14 mouse cellular contexts compared by ENCODE assay signal in genomic region chr12:105899294-105899909, GRCm38 (mm10).
DNase-seq lines count a peak whose midpoint lies in the region; ATAC-seq and TF ChIP-seq lines count a peak whose summit lies in the region.
"Had no signal": no experiment of that assay in that cellular context is flagged by ENCODE, and none has a peak within 500 bp of the region (broad histone marks: within the 10 kb centered on the region; RNA-seq: fewer than 3 reads in every experiment).

No protein-coding gene starts in this region.

- peak overlapping the region; percentile 96 for H3K27ac ChIP-seq in forebrain, embryonic 12.5 days
- H3K27ac ChIP-seq in hindbrain, embryonic 14.5 days, result peak overlapping the region; percentile 34
- H3K27ac ChIP-seq in neural tube, embryonic 12.5 days, result peak overlapping the region; percentile 28; the same call in 1 of the 2 replicates
- no peak overlapping the region for H3K27ac ChIP-seq in stomach, postnatal 0 days (replicated peaks)
- H3K27ac ChIP-seq: embryonic facial prominence, embryonic 15.5 days; kidney, postnatal 0 days; liver, embryonic 14.5 days had no signal

- peak; percentile 74 for ATAC-seq in forebrain, embryonic 12.5 days (ENCODE audit: low FRiP score)
- peak; percentile 58 for ATAC-seq in hindbrain, embryonic 14.5 days (ENCODE audit: low FRiP score)
- peak; percentile 71 for ATAC-seq in neural tube, embryonic 12.5 days (ENCODE audit: low FRiP score, low read depth)
- no peak for ATAC-seq in stomach, postnatal 0 days (ENCODE audit: low FRiP score, low TSS enrichment)
- no peak for ATAC-seq in megakaryocyte, adult 5-6 weeks (ENCODE audit: poor library complexity, severe bottlenecking)

- no peak for TF ChIP-seq EP300 in stomach, postnatal 0 days (optimal IDR thresholded peaks at IDR 0.05)

- no peak overlapping the region for H3K9ac ChIP-seq in forebrain, embryonic 12.5 days
- no peak overlapping the region for H3K9ac ChIP-seq in hindbrain, embryonic 14.5 days
- no peak overlapping the region for H3K9ac ChIP-seq in neural tube, embryonic 12.5 days
- no peak overlapping the region for H3K9ac ChIP-seq in stomach, postnatal 0 days (ENCODE audit: low read length)
- H3K9ac ChIP-seq: embryonic facial prominence, embryonic 15.5 days; liver, embryonic 14.5 days had no signal

- TF ChIP-seq CTCF in stomach, postnatal 0 days (IDR thresholded peaks at IDR 0.05; ENCODE audit: low read depth), result no peak

- peaks cover 21% of the 10 kb centered on the region for H3K4me1 ChIP-seq in forebrain, embryonic 12.5 days
- H3K4me1 ChIP-seq in hindbrain, embryonic 14.5 days (replicated peaks; ENCODE audit: control insufficient read depth, insufficient read depth, low read length), result peaks cover 6% of the 10 kb centered on the region; the same call in 1 of the 2 replicates
- peaks cover 15% of the 10 kb centered on the region; the same call in 1 of the 2 replicates for H3K4me1 ChIP-seq in neural tube, embryonic 12.5 days
- no peaks in the 10 kb centered on the region for H3K4me1 ChIP-seq in stomach, postnatal 0 days (replicated peaks; ENCODE audit: control insufficient read depth, insufficient read depth)
- H3K4me1 ChIP-seq: embryonic facial prominence, embryonic 15.5 days had no signal

- peak; percentile 14 for DNase-seq in kidney, adult 9 months
- no peak for DNase-seq in kidney, postnatal 10 days
- DNase-seq in hindbrain, embryonic 14.5 days (ENCODE audit: low spot score), result no peak
- no peak for DNase-seq in stomach, postnatal 0 days (ENCODE audit: low spot score)
- no peak for DNase-seq in cerebellum, adult 11 months
- DNase-seq: adrenal gland, postnatal 36 days; cerebellum, postnatal 25 days; thymus, postnatal 4 days had no signal

- 41% methylated on average over 9 of the region's 9 CpGs for WGBS in forebrain, embryonic 12.5 days
- 43% methylated on average over 9 of the region's 9 CpGs for WGBS in hindbrain, embryonic 14.5 days
- WGBS in neural tube, embryonic 12.5 days, result 55% methylated on average over 9 of the region's 9 CpGs
- WGBS in stomach, postnatal 0 days, result 68% methylated on average over 9 of the region's 9 CpGs

- no peaks in the 10 kb centered on the region for H3K36me3 ChIP-seq in forebrain, embryonic 12.5 days (replicated peaks)
- H3K36me3 ChIP-seq in hindbrain, embryonic 14.5 days (replicated peaks; ENCODE audit: control insufficient read depth, insufficient read depth), result no peaks in the 10 kb centered on the region
- no peaks in the 10 kb centered on the region for H3K36me3 ChIP-seq in neural tube, embryonic 12.5 days
- no peaks in the 10 kb centered on the region for H3K36me3 ChIP-seq in stomach, postnatal 0 days (ENCODE audit: control insufficient read depth, insufficient read depth, low read length)
- H3K36me3 ChIP-seq: embryonic facial prominence, embryonic 15.5 days had no signal

- H3K4me2 ChIP-seq in forebrain, embryonic 12.5 days, result peak overlapping the region; percentile 33
- H3K4me2 ChIP-seq in hindbrain, embryonic 14.5 days (replicated peaks), result peak overlapping the region; percentile 0; the same call in 1 of the 2 replicates
- no peak overlapping the region for H3K4me2 ChIP-seq in neural tube, embryonic 12.5 days (replicated peaks)
- no peak overlapping the region for H3K4me2 ChIP-seq in stomach, postnatal 0 days (replicated peaks; ENCODE audit: low read depth)
- H3K4me2 ChIP-seq: embryonic facial prominence, embryonic 15.5 days had no signal

- H3K27me3 ChIP-seq in forebrain, embryonic 12.5 days, result no peaks in the 10 kb centered on the region
- H3K27me3 ChIP-seq in hindbrain, embryonic 14.5 days (ENCODE audit: control insufficient read depth, insufficient read depth, low read length), result no peaks in the 10 kb centered on the region
- no peaks in the 10 kb centered on the region for H3K27me3 ChIP-seq in neural tube, embryonic 12.5 days (replicated peaks)
- H3K27me3 ChIP-seq in stomach, postnatal 0 days (ENCODE audit: control insufficient read depth, insufficient read depth, low read length), result no peaks in the 10 kb centered on the region
- H3K27me3 ChIP-seq: embryonic facial prominence, embryonic 15.5 days had no signal

- H3K4me3 ChIP-seq in forebrain, embryonic 12.5 days (replicated peaks), result no peak overlapping the region
- no peak overlapping the region for H3K4me3 ChIP-seq in hindbrain, embryonic 14.5 days (replicated peaks; ENCODE audit: low read length)
- H3K4me3 ChIP-seq in neural tube, embryonic 12.5 days, result no peak overlapping the region
- no peak overlapping the region for H3K4me3 ChIP-seq in stomach, postnatal 0 days (ENCODE audit: low read depth, low read length)
- H3K4me3 ChIP-seq: embryonic facial prominence, embryonic 15.5 days had no signal

- peaks cover 38% of the 10 kb centered on the region for H3K9me3 ChIP-seq in forebrain, embryonic 12.5 days
- H3K9me3 ChIP-seq in hindbrain, embryonic 14.5 days (ENCODE audit: control insufficient read depth, low read length), result peaks cover 40% of the 10 kb centered on the region
- H3K9me3 ChIP-seq in neural tube, embryonic 12.5 days, result peaks cover 38% of the 10 kb centered on the region
- H3K9me3 ChIP-seq in stomach, postnatal 0 days (ENCODE audit: control insufficient read depth, low read length), result peaks cover 6% of the 10 kb centered on the region; the same call in 1 of the 2 replicates

Comparison
In these comparisons a context has a peak if more than half of its experiments do, and no peak if none do; other contexts are left out.
1. ATAC-seq: peak in forebrain, embryonic 12.5 days (single experiment), hindbrain, embryonic 14.5 days (single experiment) and neural tube, embryonic 12.5 days (single experiment); none in stomach, postnatal 0 days (single experiment) and megakaryocyte, adult 5-6 weeks (single experiment).
2. H3K4me2 ChIP-seq: peak in forebrain, embryonic 12.5 days (single experiment) and hindbrain, embryonic 14.5 days (single experiment); none in neural tube, embryonic 12.5 days (single experiment) and stomach, postnatal 0 days (single experiment).